Mouse (Mus musculus) lung, postnatal 0 days (tissue): ENCODE results near the gene Comt. TPM values are rescaled to one million over a fixed set of nuclear protein-coding genes. Genes with fewer than 3 reads are reported as not detected.
A peak's percentile ranks its signal among the peaks of the same experiment; 100 is the strongest.

Experiments used
- ATAC-seq: fragments of 200-750 bp; cut with Nextera tagmentation; 2 replicates; pipeline ENCODE4 v1.8.0; 2017; ENCODE audit warnings: moderate library complexity
- DNase-seq: peaks from one replicate; pipeline ENCODE4 v3.0.0-alpha.2; 2016; ENCODE audit warnings: low spot score
- H3K27ac ChIP-seq: fragments of 300-500 bp; sonication (generic); 2 replicates; pipeline ENCODE4 v1.5.1; 2014; ENCODE audit warnings: antibody characterized with exemption, mild to moderate bottlenecking, low read length, mixed read lengths
- H3K27me3 ChIP-seq: fragments of 300-500 bp; sonication (generic); replicated peaks from 2 replicates; pipeline ENCODE4 v1.6.1; 2014; ENCODE audit warnings: low read length, mixed read lengths; ENCODE audit not compliant: insufficient read depth
- H3K36me3 ChIP-seq: fragments of 300-500 bp; sonication (generic); 2 replicates; pipeline ENCODE4 v1.6.1; 2014; ENCODE audit warnings: low read length, mixed read lengths; ENCODE audit not compliant: insufficient read depth
- H3K4me1 ChIP-seq: fragments of 300-500 bp; sonication (generic); 2 replicates; pipeline ENCODE4 v1.6.1; 2014; ENCODE audit warnings: antibody characterized with exemption, low read depth, low read length, mixed read lengths; ENCODE audit not compliant: insufficient read depth
- H3K4me2 ChIP-seq: fragments of 300-500 bp; sonication (generic); replicated peaks from 2 replicates; pipeline ENCODE4 v1.6.1; 2014; ENCODE audit warnings: low read depth, mild to moderate bottlenecking, low read length, moderate library complexity, mixed read lengths
- H3K4me3 ChIP-seq: fragments of 300-500 bp; sonication (generic); 2 replicates; pipeline ENCODE4 v1.5.1; 2014; ENCODE audit warnings: low read depth, low read length
- H3K9ac ChIP-seq: fragments of 300-500 bp; sonication (generic); replicated peaks from 2 replicates; pipeline ENCODE4 v1.6.1; 2014; ENCODE audit warnings: low read depth, mild to moderate bottlenecking
- H3K9me3 ChIP-seq: fragments of 300-500 bp; sonication (generic); 2 replicates; pipeline ENCODE4 v1.6.1; 2016; ENCODE audit warnings: low read length, mixed read lengths
- CTCF ChIP-seq: IDR thresholded peaks from 2 replicates; pipeline ENCODE4 v1.5.1; 2016; ENCODE audit warnings: antibody characterized with exemption, mild to moderate bottlenecking
- EP300 ChIP-seq: IDR thresholded peaks from 2 replicates; pipeline ENCODE4 v1.6.1; 2016; ENCODE audit warnings: antibody characterized with exemption, mild to moderate bottlenecking, control low read depth
- WGBS: fragments of 180-500 bp; shearing (Covaris S2); extraction: QIAGEN DNeasy Blood & Tissue Kit; methylation state at CpG from one replicate; pipeline ENCODE4 v1.1.7; 2014; 5-methylcytosine and 5-hydroxymethylcytosine counted together
- microRNA-seq: library from miRNA; unstranded; fragments of <30 nt; microRNA quantifications from one replicate; pipeline ENCODE4, GENCODE M21; 2016
- polyA plus RNA-seq: library from polyadenylated mRNA; unstranded; fragments of >200 nt; fragmentation: Nextera tagmentation; extraction: Ambion mirVana; gene quantifications from 2 replicates; pipeline ENCODE4 v1.2.1, GENCODE M21; 2015

The Comt gene
- polyA plus RNA-seq, 1 experiment from 2014 or later = 109 TPM

- TF ChIP-seq CTCF = no peak
- TF ChIP-seq EP300 = no peak
- H3K27me3 ChIP-seq = no peaks in the 10 kb centered on the region
- no peaks in the 10 kb centered on the region for H3K36me3 ChIP-seq
- 71% methylated on average over 4 of the region's 4 CpGs for WGBS
- DNase-seq = no peak
- no peak overlapping the region for H3K27ac ChIP-seq
- no peak overlapping the region for H3K9ac ChIP-seq
- no peak for ATAC-seq
- no peaks in the 10 kb centered on the region for H3K4me1 ChIP-seq
- no peak overlapping the region for H3K4me3 ChIP-seq
- H3K4me2 ChIP-seq = no peak overlapping the region
- no peaks in the 10 kb centered on the region for H3K9me3 ChIP-seq
These were observed 59.8 kb downstream of the Comt start for GRCm38 (mm10) chr16:18366849-18367248.

DNA sequence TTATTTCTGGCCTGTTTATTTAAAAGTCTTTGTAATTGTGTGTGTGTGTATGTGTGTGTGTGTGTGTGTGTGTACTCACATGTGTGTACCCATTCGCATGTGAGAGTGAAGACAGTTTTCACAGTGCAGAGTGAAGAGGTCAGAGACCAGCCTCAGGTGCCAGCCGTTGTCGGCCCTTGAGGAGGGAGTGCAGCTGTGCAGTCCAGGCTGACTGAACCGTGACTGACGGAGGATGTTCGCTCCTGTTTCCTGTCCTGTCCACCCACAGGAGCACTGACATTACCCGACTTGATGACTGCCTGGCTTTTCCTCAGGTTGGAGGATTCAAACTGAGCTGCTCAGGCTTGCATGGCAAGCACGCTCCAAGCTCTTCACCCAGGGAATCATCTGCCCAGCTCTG, 63.7 kb downstream of the Comt start:
- ATAC-seq = no peak
- Histone ChIP-seq H3K4me2 (no peak overlapping the region), H3K27ac (no peak overlapping the region), H3K36me3 (no peaks in the 10 kb centered on the region), H3K4me1 (no peaks in the 10 kb centered on the region), H3K4me3 (no peak overlapping the region), H3K9ac (no peak overlapping the region), H3K27me3 (no peaks in the 10 kb centered on the region), H3K9me3 (no peaks in the 10 kb centered on the region)
- no peak for TF ChIP-seq EP300
- TF ChIP-seq CTCF = no peak
- 72% methylated on average over 8 of the region's 8 CpGs for WGBS
- DNase-seq = no peak

- no peak overlapping the region for H3K27ac ChIP-seq
- no peaks in the 10 kb centered on the region for H3K9me3 ChIP-seq
- H3K4me1 ChIP-seq = no peaks in the 10 kb centered on the region
- DNase-seq (peak; percentile 55), ATAC-seq (peak; percentile 30; the same call in 1 of the 2 replicates)
- no peak overlapping the region for H3K4me3 ChIP-seq
- no peak overlapping the region for H3K9ac ChIP-seq
- 76% methylated on average over 6 of the region's 6 CpGs for WGBS
- TF ChIP-seq EP300 = no peak
- no peak for TF ChIP-seq CTCF
- H3K27me3 ChIP-seq = no peaks in the 10 kb centered on the region
- no peaks in the 10 kb centered on the region for H3K36me3 ChIP-seq
- H3K4me2 ChIP-seq = no peak overlapping the region
These were observed 66.4 kb downstream of the Comt start for GRCm38 (mm10) chr16:18360151-18360805.

GRCm38 (mm10) chr16:18357977-18358376, 68.7 kb downstream of the Comt start:
- ATAC-seq (no peak), DNase-seq (no peak)
- TF ChIP-seq EP300 = no peak
- TF ChIP-seq CTCF = no peak
- Histone ChIP-seq H3K27ac (no peak overlapping the region), H3K4me3 (no peak overlapping the region), H3K27me3 (no peaks in the 10 kb centered on the region), H3K4me1 (no peaks in the 10 kb centered on the region), H3K4me2 (no peak overlapping the region), H3K9ac (no peak overlapping the region), H3K36me3 (no peaks in the 10 kb centered on the region), H3K9me3 (no peaks in the 10 kb centered on the region)
- 79% methylated on average over 6 of the region's 6 CpGs for WGBS

- no peaks in the 10 kb centered on the region for H3K4me1 ChIP-seq
- H3K27ac ChIP-seq = no peak overlapping the region
- no peaks in the 10 kb centered on the region for H3K9me3 ChIP-seq
- H3K36me3 ChIP-seq = no peaks in the 10 kb centered on the region
- ATAC-seq (no peak), DNase-seq (no peak)
- H3K4me2 ChIP-seq = no peak overlapping the region
- H3K27me3 ChIP-seq = no peaks in the 10 kb centered on the region
- 81% methylated on average over 1 of the region's 1 CpGs for WGBS
- H3K9ac ChIP-seq = no peak overlapping the region
- TF ChIP-seq EP300 = no peak
- TF ChIP-seq CTCF = no peak
- no peak overlapping the region for H3K4me3 ChIP-seq
These were observed 69.7 kb downstream of the Comt start for GRCm38 (mm10) chr16:18356961-18357360.

Small RNA genes lying within 50 kb of the gene (microRNA-seq; reads per million reads assigned to microRNA genes)
- gene Gm26219 = not detected

Other genes starting within 250 kb of the Comt start
- gene Ccdc188, start 209.0 kb downstream of the Comt start, polyA plus RNA-seq = not detected in 2 replicates
- 12.9 and 13.9 TPM in 2 replicates for gene Zdhhc8, start 191.7 kb downstream of the Comt start, polyA plus RNA-seq
- 39.2 and 39.7 TPM in 2 replicates for gene Trmt2a, start 178.2 kb downstream of the Comt start, polyA plus RNA-seq
- 155 and 163 TPM in 2 replicates for gene Ranbp1, start 178.1 kb downstream of the Comt start, polyA plus RNA-seq
- 2.2 and 2.5 TPM in 2 replicates for gene Gm49776, start 168.5 kb downstream of the Comt start, polyA plus RNA-seq
- 13.3 and 14.4 TPM in 2 replicates for gene Dgcr8, start 137.6 kb downstream of the Comt start, polyA plus RNA-seq
- 23.7 and 25.2 TPM in 2 replicates for gene Tango2, start 78.7 kb downstream of the Comt start, polyA plus RNA-seq
- gene Arvcf, start 78.7 kb downstream of the Comt start, polyA plus RNA-seq = 14.6 and 18.5 TPM in 2 replicates
- 20.0 and 20.9 TPM in 2 replicates for gene Txnrd2, start 468 bp downstream of the Comt start, polyA plus RNA-seq
- 8.1 and 8.4 TPM in 2 replicates for gene Gnb1l, start 71.9 kb upstream of the Comt start, polyA plus RNA-seq
- 1.1 TPM in 2 replicates for gene Rtl10, start 72.0 kb upstream of the Comt start, polyA plus RNA-seq
- 7.6 and 7.8 TPM in 2 replicates for gene Tbx1, start 163.8 kb upstream of the Comt start, polyA plus RNA-seq
- gene Gp1bb, start 195.6 kb upstream of the Comt start, polyA plus RNA-seq = 7.9 and 8.8 TPM in 2 replicates
- 2.2 and 3.1 TPM in 2 replicates for gene Gm49601, start 199.6 kb upstream of the Comt start, polyA plus RNA-seq
- gene Sept5, start 203.1 kb upstream of the Comt start, polyA plus RNA-seq = 8.5 and 9.6 TPM in 2 replicates